Mouse (Mus musculus): ENCODE data around the gene Dvl2.
"Not testable (repeated sequence)": the region's sequence is repeated elsewhere in the genome, so short reads cannot be mapped to it uniquely, and the experiment has no call there.

The Dvl2 gene

GRCm38 (mm10) chr11:70000396-70000898 is at the start of gene Dvl2:
TSS of gene Dvl2 (plus strand) at chr11:70000595.
- DNase-seq (ENCODE audit: low spot score in 2 of 2) = peak; percentile 87 to 95

GRCm38 (mm10) chr11:69950807-69951459 is 49.5 kb upstream of the Dvl2 start:
- no peak for DNase-seq (ENCODE audit: low spot score in 2 of 2)

GRCm38 (mm10) chr11:69952274-69952673 is 48.1 kb upstream of the Dvl2 start:
- no peak for DNase-seq (ENCODE audit: low spot score in 2 of 2)

- no peak for DNase-seq (ENCODE audit: low spot score in 2 of 2)
Observed at GRCm38 (mm10) chr11:69953267-69953915, 47.0 kb upstream of the Dvl2 start.

- DNase-seq (ENCODE audit: low spot score in 2 of 2) = not testable (repeated sequence)
Observed at GRCm38 (mm10) chr11:69955618-69956017, 44.8 kb upstream of the Dvl2 start.

GRCm38 (mm10) chr11:69956218-69956617 is 44.2 kb upstream of the Dvl2 start:
- DNase-seq (ENCODE audit: low spot score in 2 of 2) = no peak

- DNase-seq (ENCODE audit: low spot score in 2 of 2) = no peak
Observed at GRCm38 (mm10) chr11:69960616-69961015, 39.8 kb upstream of the Dvl2 start.

GRCm38 (mm10) chr11:69961841-69962240 is 38.6 kb upstream of the Dvl2 start:
- no peak for DNase-seq (ENCODE audit: low spot score in 2 of 2)

GRCm38 (mm10) chr11:69964650-69965270 is 35.6 kb upstream of the Dvl2 start, which contains the start of gene Cldn7:
TSS of gene Cldn7 (plus strand) at chr11:69964779.
- DNase-seq (ENCODE audit: low spot score in 2 of 2) = no peak

GRCm38 (mm10) chr11:69965271-69966005 is 35.0 kb upstream of the Dvl2 start:
- peak in 1 of 2 experiments; percentile 58 for DNase-seq (ENCODE audit: low spot score in 2 of 2)

GRCm38 (mm10) chr11:69966006-69966859 is 34.2 kb upstream of the Dvl2 start:
- DNase-seq (ENCODE audit: low spot score in 2 of 2) = peak in 1 of 2 experiments; percentile 45

GRCm38 (mm10) chr11:69966860-69967517 is 33.4 kb upstream of the Dvl2 start:
- no peak for DNase-seq (ENCODE audit: low spot score in 2 of 2)

GRCm38 (mm10) chr11:69968793-69969192 is 31.6 kb upstream of the Dvl2 start:
- DNase-seq (ENCODE audit: low spot score in 2 of 2) = no peak

- no peak for DNase-seq (ENCODE audit: low spot score in 2 of 2)
Observed at GRCm38 (mm10) chr11:69970222-69970621, 30.2 kb upstream of the Dvl2 start.

- DNase-seq (ENCODE audit: low spot score in 2 of 2) = no peak
Observed at GRCm38 (mm10) chr11:69970775-69971174, 29.6 kb upstream of the Dvl2 start.

GRCm38 (mm10) chr11:69974907-69975306 is 25.5 kb upstream of the Dvl2 start:
- no peak for DNase-seq (ENCODE audit: low spot score in 2 of 2)

GRCm38 (mm10) chr11:69976271-69976670 is 24.1 kb upstream of the Dvl2 start:
- no peak for DNase-seq (ENCODE audit: low spot score in 2 of 2)

- no peak for DNase-seq (ENCODE audit: low spot score in 2 of 2)
Observed at GRCm38 (mm10) chr11:69979827-69980195, 20.6 kb upstream of the Dvl2 start.

- peak; percentile 97 to 98 for DNase-seq (ENCODE audit: low spot score in 2 of 2)
Observed at GRCm38 (mm10) chr11:69980196-69981140, 19.9 kb upstream of the Dvl2 start.

Measured in urinary bladder, postnatal 4 days (tissue).